Mouse (Mus musculus): Measurements from ENCODE around the gene Gm572.

Gene Gm572

DNA sequence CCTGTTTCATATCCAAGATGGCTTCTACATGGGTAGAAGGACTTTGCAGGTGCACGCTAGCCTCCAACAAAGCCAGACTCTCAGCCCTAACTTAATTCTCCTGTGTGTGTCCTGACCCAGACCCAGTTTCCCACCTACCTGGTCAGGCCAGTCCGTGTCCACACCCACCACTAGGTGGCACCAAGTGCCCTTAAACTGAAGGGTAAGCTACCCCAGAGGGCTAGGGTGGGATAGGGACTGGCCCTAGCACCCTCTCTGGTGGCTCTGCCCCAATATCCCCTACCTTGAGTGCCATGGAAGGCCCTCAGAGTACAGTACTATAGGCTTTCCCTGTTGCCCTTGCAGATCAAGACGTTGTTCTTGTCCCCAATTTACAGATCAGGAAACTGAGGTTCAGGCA, 61.6 kb downstream of the Gm572 start:
- H3K27me3 ChIP-seq (ENCODE audit: control insufficient read depth, insufficient read depth, low read length, poor library complexity, severe bottlenecking) = no peaks in the 10 kb centered on the region
- no peaks in the 10 kb centered on the region for H3K36me3 ChIP-seq (ENCODE audit: control insufficient read depth, insufficient read depth, low read length, poor library complexity, severe bottlenecking)
- peak; percentile 59 for DNase-seq (ENCODE audit: low read depth, low spot score)

DNA sequence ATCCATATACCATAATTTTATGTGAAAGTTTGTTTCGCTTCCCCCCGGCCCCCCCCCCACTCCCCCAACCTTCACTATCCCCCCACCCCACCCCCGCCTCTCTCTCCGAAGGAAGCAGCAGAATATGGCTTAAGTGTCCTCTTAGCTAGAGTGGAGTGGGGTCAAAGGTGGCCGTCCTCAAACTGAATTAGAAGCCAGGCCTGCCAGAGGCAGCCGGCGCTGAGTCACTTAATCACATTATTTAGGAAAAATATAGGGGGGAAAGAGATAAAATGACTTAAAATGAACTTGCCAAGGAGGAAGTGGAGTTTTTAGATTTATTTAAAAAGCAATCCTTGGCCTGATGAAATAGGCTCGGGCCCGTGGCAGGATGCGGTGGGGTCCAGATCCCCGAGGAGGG, 65.7 kb downstream of the Gm572 start:
- H3K27me3 ChIP-seq (ENCODE audit: control insufficient read depth, insufficient read depth, low read length, poor library complexity, severe bottlenecking) = no peaks in the 10 kb centered on the region
- DNase-seq (ENCODE audit: low read depth, low spot score) = no peak

DNA sequence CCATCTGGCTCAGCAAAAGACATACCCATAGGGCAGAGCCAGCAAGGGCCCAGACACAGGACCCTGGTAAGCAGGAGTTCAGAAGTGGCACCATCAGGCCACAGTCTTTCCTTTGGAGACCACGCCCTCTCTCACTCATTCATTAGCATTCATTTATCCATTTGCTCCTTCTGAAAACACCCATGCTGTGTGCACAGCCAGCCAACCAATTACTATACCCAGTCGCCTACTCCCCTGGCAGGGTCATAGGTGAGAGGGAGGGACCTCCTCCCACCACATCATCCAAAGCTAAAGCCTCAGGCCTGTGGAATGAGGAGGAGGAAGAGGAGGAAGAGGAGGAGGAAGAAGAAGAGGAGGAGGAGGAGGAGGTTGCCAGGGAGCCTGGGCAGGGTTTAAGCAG, 67.3 kb downstream of the Gm572 start:
- Histone ChIP-seq H3K27me3 (ENCODE audit: control insufficient read depth, insufficient read depth, low read length, poor library complexity, severe bottlenecking) (no peaks in the 10 kb centered on the region), H3K36me3 (ENCODE audit: control insufficient read depth, insufficient read depth, low read length, poor library complexity, severe bottlenecking) (no peaks in the 10 kb centered on the region)
- no peak for DNase-seq (ENCODE audit: low read depth, low spot score)

More for the DNA sequence above, 65.7 kb downstream of the Gm572 start:
- H3K36me3 ChIP-seq (ENCODE audit: control insufficient read depth, insufficient read depth, low read length, poor library complexity, severe bottlenecking) = no peaks in the 10 kb centered on the region

DNA sequence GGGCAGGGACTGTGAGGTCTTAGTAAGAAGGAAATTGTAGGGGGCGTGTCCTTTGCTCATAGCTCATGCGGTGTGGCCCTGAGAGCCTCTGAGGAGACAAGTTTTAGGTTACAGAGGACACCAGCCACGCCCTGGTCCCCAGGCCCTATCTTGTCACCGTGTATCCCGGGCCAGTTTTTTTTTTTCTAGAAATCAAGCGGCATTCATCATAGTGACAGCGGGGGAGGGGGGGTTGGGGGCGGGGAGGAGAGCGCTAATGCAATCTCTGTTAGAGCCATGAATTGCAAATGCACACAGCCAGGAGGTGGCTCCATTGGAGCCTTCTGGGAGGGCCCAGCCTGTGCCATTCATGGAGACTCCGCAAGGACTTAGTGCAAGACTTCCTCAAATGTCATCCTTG, 68.2 kb downstream of the Gm572 start:
- no peaks in the 10 kb centered on the region for H3K27me3 ChIP-seq (ENCODE audit: control insufficient read depth, insufficient read depth, low read length, poor library complexity, severe bottlenecking)
- DNase-seq (ENCODE audit: low read depth, low spot score) = no peak

DNA sequence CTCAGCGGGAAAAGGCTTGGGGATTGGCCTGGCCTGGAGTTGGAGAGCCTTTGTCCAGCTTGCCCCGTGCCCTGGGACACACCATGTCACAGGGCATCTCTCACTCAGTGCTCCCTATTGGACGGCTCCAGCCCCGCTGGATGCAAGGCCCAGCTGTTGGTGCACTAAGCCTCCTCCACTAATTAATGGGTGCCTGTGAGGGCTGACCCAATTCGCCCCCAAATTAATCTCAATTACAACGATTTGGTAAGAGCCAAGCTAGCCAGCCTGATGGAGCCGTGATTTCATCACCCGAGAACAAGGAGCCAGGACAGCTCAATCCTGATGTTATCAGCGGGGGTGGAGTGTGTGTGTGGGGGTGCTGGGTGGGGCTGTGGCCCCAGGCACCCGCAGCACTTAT, 69.5 kb downstream of the Gm572 start:
- no peaks in the 10 kb centered on the region for H3K27me3 ChIP-seq (ENCODE audit: control insufficient read depth, insufficient read depth, low read length, poor library complexity, severe bottlenecking)
- no peaks in the 10 kb centered on the region for H3K36me3 ChIP-seq (ENCODE audit: control insufficient read depth, insufficient read depth, low read length, poor library complexity, severe bottlenecking)
- no peak for DNase-seq (ENCODE audit: low read depth, low spot score)

More for the DNA sequence above, 68.2 kb downstream of the Gm572 start:
- no peaks in the 10 kb centered on the region for H3K36me3 ChIP-seq (ENCODE audit: control insufficient read depth, insufficient read depth, low read length, poor library complexity, severe bottlenecking)

DNA sequence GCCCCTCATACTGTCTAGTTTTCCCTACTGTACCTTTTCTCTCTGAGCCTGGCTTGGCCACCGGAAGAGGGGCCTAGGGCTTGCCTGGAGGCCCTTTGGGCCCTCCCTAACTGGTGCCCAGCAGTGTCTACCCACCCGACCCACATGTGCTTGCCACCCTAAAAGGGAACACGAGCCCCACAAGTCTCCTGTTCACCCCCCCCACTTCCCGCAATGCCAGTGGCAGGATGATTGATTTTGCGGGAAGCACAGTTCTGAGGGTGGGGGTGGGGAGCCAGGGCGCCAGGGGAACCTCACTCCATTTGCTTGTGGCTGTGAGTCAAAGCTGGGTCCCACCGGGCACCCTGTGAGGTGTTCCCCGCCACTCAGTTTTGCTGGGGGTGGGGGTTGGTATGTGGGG, 70.9 kb downstream of the Gm572 start:
- H3K36me3 ChIP-seq (ENCODE audit: control insufficient read depth, insufficient read depth, low read length, poor library complexity, severe bottlenecking) = no peaks in the 10 kb centered on the region
- DNase-seq (ENCODE audit: low read depth, low spot score) = no peak
- no peaks in the 10 kb centered on the region for H3K27me3 ChIP-seq (ENCODE audit: control insufficient read depth, insufficient read depth, low read length, poor library complexity, severe bottlenecking)

DNA sequence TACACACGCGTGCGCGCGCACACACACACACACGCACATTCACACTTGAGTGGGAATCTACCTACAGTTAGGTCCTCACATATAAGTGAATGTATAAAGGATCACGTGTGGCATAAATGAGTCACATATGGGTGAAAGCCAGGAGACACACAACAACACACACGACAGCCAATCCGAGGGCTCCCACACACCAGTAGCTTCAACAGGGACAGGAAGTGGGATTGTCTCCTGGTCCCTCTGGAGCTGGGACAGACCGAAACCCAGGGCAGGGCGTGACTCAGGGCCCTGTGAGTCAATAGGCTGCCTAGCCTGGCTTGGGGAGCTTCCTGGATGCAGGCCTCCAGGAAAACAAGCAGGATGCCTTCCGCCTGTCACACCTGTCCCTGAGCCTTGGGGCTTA, 71.6 kb downstream of the Gm572 start:
- H3K36me3 ChIP-seq (ENCODE audit: control insufficient read depth, insufficient read depth, low read length, poor library complexity, severe bottlenecking) = no peaks in the 10 kb centered on the region
- no peak for DNase-seq (ENCODE audit: low read depth, low spot score)

DNA sequence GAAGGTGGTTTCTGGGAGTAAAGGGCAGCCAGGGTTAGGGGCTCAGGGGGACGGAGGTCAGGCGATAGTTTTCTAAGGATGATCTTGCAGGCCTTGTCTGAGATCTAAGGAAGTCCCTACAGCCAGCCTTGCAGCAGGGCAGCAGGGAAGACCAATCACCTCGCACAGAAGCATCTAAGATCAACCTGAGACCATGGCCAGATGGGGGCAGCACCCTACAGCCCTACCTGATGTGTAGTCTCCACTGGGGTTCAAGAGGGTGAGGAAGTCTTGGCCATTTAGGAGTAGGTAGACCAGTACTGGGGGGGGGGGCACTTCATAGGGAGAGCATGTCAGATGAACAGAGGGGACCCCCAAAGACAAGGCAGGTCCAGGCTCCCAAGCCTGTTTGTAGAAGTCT, 72.3 kb downstream of the Gm572 start:
- Histone ChIP-seq H3K27me3 (ENCODE audit: control insufficient read depth, insufficient read depth, low read length, poor library complexity, severe bottlenecking) (no peaks in the 10 kb centered on the region), H3K36me3 (ENCODE audit: control insufficient read depth, insufficient read depth, low read length, poor library complexity, severe bottlenecking) (no peaks in the 10 kb centered on the region)
- DNase-seq (ENCODE audit: low read depth, low spot score) = no peak

More for the DNA sequence above, 71.6 kb downstream of the Gm572 start:
- H3K27me3 ChIP-seq (ENCODE audit: control insufficient read depth, insufficient read depth, low read length, poor library complexity, severe bottlenecking) = no peaks in the 10 kb centered on the region
